Mouse (Mus musculus): ENCODE data around the gene Ap3d1.

DNA sequence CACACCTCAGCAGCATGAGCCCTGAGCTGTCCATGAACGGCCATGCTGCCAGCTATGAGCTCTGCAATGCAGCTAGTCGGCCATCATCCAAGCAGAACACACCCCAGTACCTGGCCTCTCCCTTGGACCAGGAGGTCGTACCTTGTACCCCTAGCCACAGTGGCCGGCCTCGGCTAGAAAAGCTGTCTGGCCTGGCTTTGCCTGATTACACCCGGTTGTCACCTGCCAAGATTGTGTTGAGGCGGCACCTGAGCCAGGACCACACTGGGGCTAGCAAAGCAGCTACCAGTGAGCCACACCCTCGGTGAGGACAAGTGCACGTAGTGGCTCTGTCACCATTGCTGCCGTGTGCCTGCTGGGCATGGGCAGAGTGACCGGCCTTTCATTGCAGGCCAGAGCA is 43.9 kb upstream of the Ap3d1 start:
- no peak for TF ChIP-seq POLR2A (IDR thresholded peaks at IDR 0.05; ENCODE audit: borderline replicate concordance, extremely low read depth, insufficient read depth, insufficient read length, poor library complexity, severe bottlenecking)
- TF ChIP-seq CTCF (IDR thresholded peaks at IDR 0.05; ENCODE audit: borderline replicate concordance, extremely low read depth, insufficient read depth, insufficient read length) = no peak
